Mouse (Mus musculus) kidney, embryonic 16.5 days (tissue): ENCODE data around the gene Nucb1. TPM values are rescaled to one million over a fixed set of nuclear protein-coding genes. Genes with fewer than 3 reads are reported as not detected.
"Not testable (repeated sequence)": the region's sequence is repeated elsewhere in the genome, so short reads cannot be mapped to it uniquely, and the experiment has no call there.

ENCODE experiments used
- ATAC-seq: fragments of 200-750 bp; cut with Nextera tagmentation; 2 replicates; pipeline ENCODE4 v1.8.0; 2017; ENCODE audit warnings: moderate TSS enrichment; ENCODE audit not compliant: low FRiP score, low TSS enrichment
- H3K27ac ChIP-seq: fragments of 300-500 bp; sonication (generic); 2 replicates; pipeline ENCODE4 v1.5.1; 2014; ENCODE audit warnings: low read length
- H3K27me3 ChIP-seq: fragments of 300-500 bp; sonication (generic); 2 replicates; pipeline ENCODE4 v1.6.1; 2014; ENCODE audit warnings: low read length, control low read depth, mixed read lengths; ENCODE audit not compliant: insufficient read depth
- H3K36me3 ChIP-seq: fragments of 300-500 bp; sonication (generic); 2 replicates; pipeline ENCODE4 v1.6.1; 2014; ENCODE audit warnings: low read length, control low read depth, mixed read lengths; ENCODE audit not compliant: insufficient read depth
- H3K4me1 ChIP-seq: fragments of 300-500 bp; sonication (generic); 2 replicates; pipeline ENCODE4 v1.6.1; 2014; ENCODE audit warnings: low read length, control low read depth, mixed read lengths; ENCODE audit not compliant: insufficient read depth
- H3K4me2 ChIP-seq: fragments of 300-500 bp; sonication (generic); replicated peaks from 2 replicates; pipeline ENCODE4 v1.6.1; 2014; ENCODE audit warnings: low read depth, low read length
- H3K4me3 ChIP-seq: fragments of 300-500 bp; sonication (generic); 2 replicates; pipeline ENCODE4 v1.5.1; 2014; ENCODE audit warnings: mild to moderate bottlenecking, low read length
- H3K9ac ChIP-seq: fragments of 300-500 bp; sonication (generic); replicated peaks from 2 replicates; pipeline ENCODE4 v1.6.1; 2014; ENCODE audit warnings: low read length
- H3K9me3 ChIP-seq: fragments of 300-500 bp; sonication (generic); 2 replicates; pipeline ENCODE4 v1.6.1; 2016; ENCODE audit warnings: low read length, control low read depth
- WGBS: fragments of 180-500 bp; shearing (Covaris S2); extraction: QIAGEN DNeasy Blood & Tissue Kit; methylation state at CpG from one replicate; pipeline ENCODE4 v1.1.7; 2014; 5-methylcytosine and 5-hydroxymethylcytosine counted together
- polyA plus RNA-seq: library from polyadenylated mRNA; unstranded; fragments of >200 nt; fragmentation: Nextera tagmentation; extraction: Ambion mirVana; gene quantifications from 2 replicates; pipeline ENCODE4 v1.2.1, GENCODE M21; 2015

Gene Nucb1
- polyA plus RNA-seq, 1 experiment from 2014 or later = 299 TPM

- Histone ChIP-seq H3K4me1 (peaks cover 22% of the 10 kb centered on the region), H3K4me3 (peak within 1 kb of the TSS; percentile 92), H3K9ac (peak within 1 kb of the TSS; percentile 84), H3K4me2 (peak within 1 kb of the TSS; percentile 87), H3K27ac (peak within 1 kb of the TSS; percentile 52; the same call in 1 of the 2 replicates), H3K27me3 (no peaks in the 10 kb centered on the region), H3K9me3 (no peaks in the 10 kb centered on the region), H3K36me3 (peaks cover 18% of the 10 kb centered on the region)
- peak; percentile 71 for ATAC-seq
- 0% methylated on average over 47 of the region's 58 CpGs for WGBS
These were observed 43.7 kb downstream of the Nucb1 start, which contains the start of gene Bax for GRCm38 (mm10) chr7:45466283-45467089. Bax (minus strand) TSS chr7:45466898.

DNA sequence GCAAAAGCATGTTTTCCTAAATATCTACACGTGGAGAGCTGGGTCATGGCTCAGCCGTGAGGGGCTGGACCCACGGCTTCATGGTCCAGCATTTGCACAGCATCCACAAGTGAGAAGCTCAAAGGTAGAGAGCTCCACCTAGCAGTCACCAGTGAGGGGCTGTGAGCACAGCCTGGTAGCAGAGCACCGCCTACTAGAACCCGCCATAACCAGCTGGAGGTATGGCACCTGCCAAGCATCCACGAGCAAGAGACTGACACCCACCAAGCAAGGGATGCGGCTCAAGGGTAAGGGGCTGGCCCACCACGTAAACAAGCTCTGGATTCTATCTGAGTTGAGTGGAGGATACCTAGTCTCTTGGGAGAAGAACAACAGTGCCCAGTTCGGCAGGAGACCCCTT lies 44.7 kb downstream of the Nucb1 start:
- WGBS = 73% methylated on average over 9 of the region's 9 CpGs
- peaks cover 18% of the 10 kb centered on the region for H3K36me3 ChIP-seq

DNA sequence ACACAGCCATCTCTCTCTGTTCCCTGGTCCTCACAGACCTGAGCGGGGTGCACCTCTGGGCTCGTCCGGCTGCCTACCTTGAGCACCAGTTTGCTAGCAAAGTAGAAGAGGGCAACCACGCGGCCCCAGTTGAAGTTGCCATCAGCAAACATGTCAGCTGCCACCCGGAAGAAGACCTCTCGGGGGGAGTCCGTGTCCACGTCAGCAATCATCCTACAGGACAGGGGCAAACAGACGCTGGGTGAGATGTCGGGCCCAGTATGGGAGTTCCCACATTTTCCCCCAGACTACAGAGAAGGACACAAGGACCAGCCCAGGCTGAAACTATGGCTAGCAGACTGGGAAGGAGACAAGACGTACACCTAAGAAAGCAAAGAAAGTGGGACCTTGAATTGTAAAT lies 45.1 kb downstream of the Nucb1 start:
- Histone ChIP-seq H3K36me3 (peaks cover 18% of the 10 kb centered on the region), H3K9me3 (no peaks in the 10 kb centered on the region), H3K27me3 (no peaks in the 10 kb centered on the region), H3K27ac (no peak overlapping the region), H3K9ac (no peak overlapping the region; the same call in 1 of the 2 replicates), H3K4me1 (peaks cover 33% of the 10 kb centered on the region), H3K4me3 (0 out of 2 replicates have a peak overlapping the region, but pooled peaks have one; percentile 92), H3K4me2 (no peak overlapping the region)
- ATAC-seq = no peak
- WGBS = 97% methylated on average over 12 of the region's 12 CpGs

More for the DNA sequence above, 44.7 kb downstream of the Nucb1 start:
- Histone ChIP-seq H3K4me3 (peak overlapping the region; percentile 92), H3K27ac (no peak overlapping the region), H3K27me3 (no peaks in the 10 kb centered on the region), H3K9me3 (no peaks in the 10 kb centered on the region), H3K4me1 (peaks cover 29% of the 10 kb centered on the region), H3K4me2 (peak overlapping the region; percentile 87), H3K9ac (peak overlapping the region; percentile 84)
- no peak for ATAC-seq

- Histone ChIP-seq H3K27me3 (no peaks in the 10 kb centered on the region), H3K4me1 (peaks cover 35% of the 10 kb centered on the region), H3K27ac (no peak overlapping the region), H3K36me3 (peaks cover 18% of the 10 kb centered on the region), H3K9ac (no peak overlapping the region), H3K4me2 (no peak overlapping the region), H3K9me3 (no peaks in the 10 kb centered on the region), H3K4me3 (no peak overlapping the region)
- no peak for ATAC-seq
- 90% methylated on average over 7 of the region's 7 CpGs for WGBS
These were observed 46.0 kb downstream of the Nucb1 start for GRCm38 (mm10) chr7:45463987-45464778.

GRCm38 (mm10) chr7:45462868-45463267 lies 47.3 kb downstream of the Nucb1 start:
- not testable (repeated sequence) for H3K4me3 ChIP-seq, H3K9ac ChIP-seq, ATAC-seq, H3K27me3 ChIP-seq, H3K27ac ChIP-seq, H3K4me2 ChIP-seq, H3K9me3 ChIP-seq
- peaks cover 41% of the 10 kb centered on the region for H3K4me1 ChIP-seq
- 77% methylated on average over 4 of the region's 4 CpGs for WGBS
- H3K36me3 ChIP-seq = peaks cover 23% of the 10 kb centered on the region

GRCm38 (mm10) chr7:45462325-45462724 lies 47.9 kb downstream of the Nucb1 start:
- no peak for ATAC-seq
- no peak overlapping the region for H3K4me3 ChIP-seq
- WGBS = 89% methylated on average over 4 of the region's 4 CpGs
- peaks cover 26% of the 10 kb centered on the region for H3K36me3 ChIP-seq
- H3K4me2 ChIP-seq = no peak overlapping the region
- no peak overlapping the region for H3K27ac ChIP-seq
- no peaks in the 10 kb centered on the region for H3K27me3 ChIP-seq
- no peaks in the 10 kb centered on the region for H3K9me3 ChIP-seq
- H3K4me1 ChIP-seq = peaks cover 44% of the 10 kb centered on the region
- H3K9ac ChIP-seq = no peak overlapping the region

- Histone ChIP-seq H3K4me3 (no peak overlapping the region), H3K9me3 (no peaks in the 10 kb centered on the region), H3K9ac (0 out of 2 replicates have a peak overlapping the region, but pooled peaks have one; percentile 15), H3K4me1 (peaks cover 46% of the 10 kb centered on the region), H3K4me2 (no peak overlapping the region), H3K36me3 (peaks cover 32% of the 10 kb centered on the region), H3K27ac (peak overlapping the region; percentile 94), H3K27me3 (no peaks in the 10 kb centered on the region)
- no peak for ATAC-seq
- WGBS = 87% methylated on average over 4 of the region's 4 CpGs
These were observed 48.4 kb downstream of the Nucb1 start for GRCm38 (mm10) chr7:45461781-45462180.

- Histone ChIP-seq H3K4me1 (peaks cover 47% of the 10 kb centered on the region), H3K4me2 (peak overlapping the region; percentile 54; the same call in 1 of the 2 replicates), H3K27ac (peak overlapping the region; percentile 94), H3K9me3 (no peaks in the 10 kb centered on the region), H3K27me3 (no peaks in the 10 kb centered on the region), H3K9ac (peak overlapping the region; percentile 64; the same call in 1 of the 2 replicates), H3K36me3 (peaks cover 34% of the 10 kb centered on the region), H3K4me3 (no peak overlapping the region)
- 54% methylated on average over 5 of the region's 5 CpGs for WGBS
- ATAC-seq = no peak
These were observed 48.9 kb downstream of the Nucb1 start for GRCm38 (mm10) chr7:45461326-45461725.

DNA sequence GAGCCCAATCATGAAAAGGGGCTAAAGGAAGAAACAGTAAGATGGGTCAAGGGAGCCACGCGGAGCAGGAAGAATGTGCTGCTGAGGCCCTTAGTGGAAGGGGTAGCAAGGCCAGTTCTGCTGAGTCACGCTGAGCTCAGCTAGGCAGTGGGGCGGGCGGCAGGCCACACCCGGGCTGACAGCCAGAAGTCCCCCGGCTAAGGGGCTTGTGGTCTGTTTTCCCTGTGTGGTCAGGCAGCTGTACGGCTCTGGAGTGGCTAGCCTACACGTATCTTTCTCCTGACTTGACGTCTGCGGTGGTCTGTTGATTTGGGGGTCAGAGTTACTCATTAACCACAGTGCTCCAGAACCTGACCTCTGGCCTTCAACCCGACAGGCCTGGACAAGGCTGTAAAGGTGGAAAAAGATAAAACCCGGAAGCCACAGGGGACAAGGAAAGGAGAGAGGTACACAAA lies 49.3 kb downstream of the Nucb1 start:
- peak overlapping the region; percentile 88; the same call in 1 of the 2 replicates for H3K4me3 ChIP-seq
- H3K9ac ChIP-seq = peak overlapping the region; percentile 64
- H3K4me1 ChIP-seq = peaks cover 44% of the 10 kb centered on the region

More for the DNA sequence above, 49.3 kb downstream of the Nucb1 start:
- 16% methylated on average over 13 of the region's 13 CpGs for WGBS
- H3K27me3 ChIP-seq = no peaks in the 10 kb centered on the region
- no peaks in the 10 kb centered on the region for H3K9me3 ChIP-seq
- peak; percentile 32 for ATAC-seq
- peaks cover 34% of the 10 kb centered on the region for H3K36me3 ChIP-seq
- H3K4me2 ChIP-seq = peak overlapping the region; percentile 54
- H3K27ac ChIP-seq = peak overlapping the region; percentile 94
